Mouse (Mus musculus) kidney, adult 2 months (tissue): ENCODE data around the gene Fzd4.

Experiments used
- CTCF ChIP-seq: fragments of 200-500 bp; conservative IDR thresholded peaks from 2 replicates; pipeline ENCODE4 v1.5.1; 2011; ENCODE audit warnings: low read depth, mild to moderate bottlenecking, control low read depth, low read length, moderate library complexity, mixed read lengths; ENCODE audit not compliant: insufficient read depth, insufficient read length
- POLR2A ChIP-seq: fragments of 200-500 bp; IDR thresholded peaks from one replicate; pipeline ENCODE4 v1.6.1; 2011; ENCODE audit warnings: low read depth, low read length, control low read depth

GRCm38 (mm10) chr7:89433193-89433892 is 29.2 kb downstream of the Fzd4 start:
- TF ChIP-seq CTCF (no peak), POLR2A (no peak)
